Mouse (Mus musculus) embryonic stem cell, embryonic (primary cell): ENCODE results near the gene Cyth2.

Experiments used
- CTCF ChIA-PET, 4 experiments: fragments of 300-600 bp in 2 of 4; fragments of 350-600 bp in 2 of 4; sonication (Branson Sonifier 250); formaldehyde crosslinking; loops; one replicate each; lab custom pipeline; 2022; ENCODE audit warnings: inconsistent platforms in 2 of 4; lab: Charles Lee
- POLR2A ChIA-PET, 4 experiments: fragments of 300-600 bp in 2 of 4; fragments of 350-600 bp in 2 of 4; sonication (Branson Sonifier 250); formaldehyde crosslinking; loops; one replicate each; lab custom pipeline; 2022; ENCODE audit warnings: antibody characterized with exemption in 4 of 4, inconsistent platforms in 1 of 4; lab: Charles Lee

Cyth2 gene

GRCm38 (mm10) chr7:45798931-45799330 is 15.4 kb downstream of the Cyth2 start:
- ChIA-PET POLR2A (interaction anchor here in 3 of 4 experiments (0.6 to 5.9 kb wide), 25 partner anchors 11 to 825 kb away, joined by 3 to 95 read pairs (median 4); partner anchors contain the start of genes Cyth2 (in 2 of the 3), Fam83e (in 1 of the 3), Rpl18 (in 1 of the 3) and Sphk2 (in 1 of the 3)), CTCF (interaction anchor here in 3 of 4 experiments (0.7 to 3.4 kb wide), 4 partner anchors 55 to 116 kb away, joined by 3 to 96 read pairs (median 6); no protein-coding TSS in a partner anchor)

DNA sequence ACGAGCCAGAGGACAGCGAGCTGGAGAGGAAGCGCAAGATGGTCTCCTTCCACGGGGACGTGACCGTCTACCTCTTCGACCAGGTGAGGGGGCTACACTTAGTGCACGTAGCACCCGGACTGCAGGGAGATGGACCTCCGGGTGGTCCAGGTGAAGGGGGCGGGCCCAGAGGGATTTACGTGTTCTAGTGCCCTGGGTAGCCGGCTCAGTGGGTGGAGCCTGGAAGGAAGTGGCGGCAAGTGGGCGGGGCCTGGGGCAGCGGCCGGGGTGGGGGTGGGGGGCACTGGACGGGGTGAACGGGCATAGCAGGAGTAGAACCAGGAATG is 15.9 kb downstream of the Cyth2 start:
- ChIA-PET POLR2A (interaction anchor here in 3 of 4 experiments (0.8 to 5.9 kb wide), 22 partner anchors 9 to 215 kb away, joined by 3 to 95 read pairs (median 4); partner anchors contain the start of genes Cyth2 (in 3 of the 3), Fam83e (in 1 of the 3), Rpl18 (in 1 of the 3) and Sphk2 (in 1 of the 3)), CTCF (interaction anchor here in 2 of 4 experiments (1.2 to 1.9 kb wide), 4 partner anchors 56 to 116 kb away, joined by 3 to 10 read pairs (median 6); no protein-coding TSS in a partner anchor)

GRCm38 (mm10) chr7:45797661-45798510 is 16.5 kb downstream of the Cyth2 start:
- ChIA-PET POLR2A (interaction anchor here in 3 of 4 experiments (0.7 to 5.9 kb wide), 27 partner anchors 9 to 341 kb away, joined by 3 to 95 read pairs (median 4); partner anchors contain the start of genes Cyth2 (in 3 of the 3), Lmtk3 (in 2 of the 3), Fam83e (in 1 of the 3) and Kdelr1 (in 1 of the 3)), CTCF (interaction anchor here in 2 of 4 experiments (0.7 to 1.9 kb wide), 7 partner anchors 11 to 116 kb away, joined by 3 to 10 read pairs (median 5); partner anchors contain the start of gene Cyth2 (in 1 of the 2))

DNA sequence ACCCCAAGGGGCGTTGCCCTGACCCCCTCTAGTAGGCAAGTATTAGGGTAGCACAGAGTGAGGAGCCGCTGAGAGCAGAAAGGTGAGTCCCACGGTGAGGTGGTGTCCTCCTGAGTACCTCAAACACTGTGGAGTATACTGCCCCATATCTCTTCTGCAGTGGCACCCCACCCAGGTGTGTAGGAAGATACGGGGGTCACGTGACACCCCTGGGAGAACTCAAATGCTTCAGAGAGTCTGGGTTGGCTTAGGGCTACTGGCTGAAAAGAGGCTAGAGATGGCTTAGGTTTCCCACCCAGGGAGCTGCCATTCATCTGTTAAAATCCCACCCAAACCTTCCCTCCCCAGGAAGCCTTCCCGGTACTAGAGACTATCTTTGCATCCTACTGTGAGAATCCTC is 17.4 kb downstream of the Cyth2 start:
- POLR2A ChIA-PET = interaction anchor here in 3 of 4 experiments (0.7 to 5.9 kb wide), 16 partner anchors 10 to 89 kb away, joined by 3 to 95 read pairs (median 4); partner anchors contain the start of genes Cyth2 (in 2 of the 3), Lmtk3 (in 2 of the 3), Fam83e (in 1 of the 3) and Kdelr1 (in 1 of the 3)
- CTCF ChIA-PET = interaction anchor here in 2 of 4 experiments (1.1 to 1.9 kb wide), 4 partner anchors 10 to 58 kb away, joined by 3 to 10 read pairs (median 5); partner anchors contain the start of gene Cyth2 (in 1 of the 2)

GRCm38 (mm10) chr7:45794971-45795370 is 19.4 kb downstream of the Cyth2 start:
- POLR2A ChIA-PET = interaction anchor here in 2 of 4 experiments (1.0 to 2.2 kb wide), 7 partner anchors 8 to 102 kb away, joined by 3 to 6 read pairs (median 4); partner anchors contain the start of genes Lmtk3 (in 2 of the 2), Syngr4 (in 1 of the 2) and Tmem143 (in 1 of the 2)
- CTCF ChIA-PET = interaction anchor here in 1 of 4 experiments (1.0 kb wide), 1 partner anchor 56 kb away, joined by 3 read pairs; no protein-coding TSS in a partner anchor

GRCm38 (mm10) chr7:45793969-45794585 is 20.3 kb downstream of the Cyth2 start:
- CTCF ChIA-PET = interaction anchor here in 1 of 4 experiments (0.9 to 1.0 kb wide), 2 partner anchors 52 to 55 kb away, joined by 3 to 4 read pairs; no protein-coding TSS in a partner anchor
- POLR2A ChIA-PET = interaction anchor here in 1 of 4 experiments (0.6 to 2.2 kb wide), 2 partner anchors 11 to 50 kb away, joined by 6 read pairs; partner anchors contain the start of gene Lmtk3

DNA sequence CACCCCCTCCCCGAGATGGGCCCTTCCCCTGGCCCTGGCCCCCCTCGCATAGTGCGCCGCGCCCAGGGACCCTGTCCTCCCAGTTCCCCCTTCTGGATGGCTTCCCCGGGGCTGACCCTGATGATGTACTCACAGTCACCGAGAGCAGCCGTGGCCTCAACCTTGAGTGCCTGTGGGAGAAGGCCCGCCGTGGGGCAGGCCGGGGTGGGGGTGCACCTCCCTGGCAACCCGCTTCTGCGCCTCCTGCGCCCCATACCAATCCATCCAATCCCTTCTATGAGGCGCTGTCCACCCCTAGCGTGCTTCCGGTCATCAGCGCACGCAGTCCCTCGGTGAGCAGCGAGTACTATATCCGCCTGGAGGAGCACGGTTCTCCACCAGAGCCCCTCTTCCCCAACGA is 21.1 kb downstream of the Cyth2 start:
- ChIA-PET POLR2A (interaction anchor here in 3 of 4 experiments (0.5 to 4.3 kb wide), 8 partner anchors 10 to 434 kb away, joined by 3 to 32 read pairs (median 4); partner anchors contain the start of genes Cyth2 (in 1 of the 3), Fam83e (in 1 of the 3), Kdelr1 (in 1 of the 3) and Lmtk3 (in 1 of the 3)), CTCF (interaction anchor here in 3 of 4 experiments (0.6 to 3.6 kb wide), 5 partner anchors 8 to 54 kb away, joined by 3 to 15 read pairs (median 8); no protein-coding TSS in a partner anchor)

DNA sequence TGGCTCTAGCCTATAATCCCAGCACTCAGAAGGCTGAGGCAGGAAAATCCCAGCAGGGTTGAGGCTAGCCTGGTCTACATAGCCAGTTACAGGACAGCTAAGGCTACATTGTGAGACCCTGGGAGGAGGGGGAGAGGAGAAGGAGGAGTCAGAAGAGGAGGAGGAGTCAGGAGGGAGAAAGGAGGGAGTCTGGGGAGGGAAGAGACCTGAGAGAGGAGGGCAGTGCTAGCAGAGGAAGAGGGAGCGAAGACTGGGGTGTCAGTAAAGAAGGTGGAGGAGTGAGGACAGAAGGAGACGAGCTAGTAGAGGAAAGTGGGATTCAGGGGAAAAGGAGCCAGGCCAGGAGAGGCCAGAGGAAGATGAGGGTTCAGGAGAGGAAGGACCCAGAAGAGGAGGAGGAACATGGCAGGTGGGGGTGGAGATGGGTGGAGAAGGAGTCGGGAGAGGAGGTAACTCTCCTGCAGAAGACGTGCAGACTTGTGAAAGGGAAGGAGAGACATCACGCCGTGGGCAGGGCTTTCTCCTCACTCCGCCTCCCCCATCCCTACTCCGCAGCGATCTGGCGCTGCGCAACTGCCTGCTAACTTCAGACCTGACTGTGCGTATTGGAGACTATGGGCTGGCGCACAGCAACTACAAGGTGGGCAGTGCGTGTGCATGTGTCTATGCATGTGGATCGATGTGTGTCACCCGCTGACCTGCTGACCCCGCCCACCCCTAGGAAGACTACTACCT is 22.5 kb downstream of the Cyth2 start:
- CTCF ChIA-PET = interaction anchor here (0.8 to 3.6 kb wide), 8 partner anchors 9 to 81 kb away, joined by 3 to 15 read pairs (median 6); partner anchors contain the start of gene Kdelr1 (in 1 of the 4)

GRCm38 (mm10) chr7:45790721-45791120 is 23.7 kb downstream of the Cyth2 start:
- ChIA-PET POLR2A (interaction anchor here in 3 of 4 experiments (1.1 to 4.3 kb wide), 8 partner anchors 10 to 108 kb away, joined by 3 to 32 read pairs (median 4); partner anchors contain the start of genes Fam83e (in 1 of the 3) and Sphk2 (in 1 of the 3)), CTCF (interaction anchor here in 3 of 4 experiments (0.6 to 3.6 kb wide), 4 partner anchors 11 to 48 kb away, joined by 3 to 15 read pairs (median 6); no protein-coding TSS in a partner anchor)

More for the DNA sequence above, 22.5 kb downstream of the Cyth2 start:
- POLR2A ChIA-PET = interaction anchor here in 3 of 4 experiments (0.6 to 4.3 kb wide), 13 partner anchors 9 to 834 kb away, joined by 3 to 32 read pairs (median 3); partner anchors contain the start of genes Cyth2 (in 1 of the 3), Fam83e (in 1 of the 3), Kdelr1 (in 1 of the 3) and Sphk2 (in 1 of the 3)

DNA sequence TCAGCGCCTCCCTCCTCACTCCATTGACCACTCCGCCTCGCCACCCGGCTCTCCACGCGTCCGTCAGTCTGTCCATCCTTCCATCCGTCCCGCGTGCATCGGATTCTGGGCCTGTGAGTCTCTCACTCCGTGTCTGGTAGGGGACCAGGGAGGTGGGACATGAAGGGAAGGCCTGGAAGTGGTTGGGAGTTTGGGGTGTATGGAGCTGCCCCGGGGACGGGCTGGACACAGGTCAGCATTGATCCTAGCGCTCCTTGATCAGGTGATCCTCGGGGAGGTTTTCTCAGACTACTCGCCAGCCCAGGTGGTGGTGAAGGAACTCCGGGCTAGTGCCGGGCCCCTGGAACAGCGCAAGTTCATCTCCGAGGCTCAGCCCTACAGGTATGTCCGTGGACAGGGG is 26.7 kb downstream of the Cyth2 start:
- ChIA-PET POLR2A (interaction anchor here (0.6 to 2.2 kb wide), 38 partner anchors 8 to 421 kb away, joined by 3 to 18 read pairs (median 4); partner anchors contain the start of genes Sphk2 (in 3 of the 4), Cyth2 (in 2 of the 4), Fam83e (in 2 of the 4) and Ccdc114 (in 1 of the 4)), CTCF (interaction anchor here (0.6 to 4.0 kb wide), 11 partner anchors 10 to 593 kb away, joined by 3 to 46 read pairs (median 4); partner anchors contain the start of gene Kdelr1 (in 1 of the 4))

GRCm38 (mm10) chr7:45786661-45787413 is 27.5 kb downstream of the Cyth2 start:
- CTCF ChIA-PET = interaction anchor here (0.5 to 4.0 kb wide), 13 partner anchors 11 to 1442 kb away, joined by 3 to 46 read pairs (median 3); partner anchors contain the start of genes Ccdc114 (in 1 of the 4) and Kdelr1 (in 1 of the 4)
- POLR2A ChIA-PET = interaction anchor here (0.6 to 2.2 kb wide), 40 partner anchors 8 to 420 kb away, joined by 3 to 18 read pairs (median 4); partner anchors contain the start of genes Sphk2 (in 3 of the 4), Cyth2 (in 2 of the 4), Fam83e (in 2 of the 4) and Ccdc114 (in 1 of the 4)

GRCm38 (mm10) chr7:45786136-45786578 is 28.2 kb downstream of the Cyth2 start:
- POLR2A ChIA-PET = interaction anchor here in 3 of 4 experiments (0.5 to 1.7 kb wide), 14 partner anchors 9 to 110 kb away, joined by 3 to 6 read pairs (median 4); partner anchors contain the start of genes Cyth2 (in 2 of the 3), Kdelr1 (in 1 of the 3), Sphk2 (in 1 of the 3) and Syngr4 (in 1 of the 3)
- CTCF ChIA-PET = interaction anchor here in 2 of 4 experiments (0.8 to 4.0 kb wide), 3 partner anchors 15 to 55 kb away, joined by 3 to 46 read pairs (median 4); no protein-coding TSS in a partner anchor

DNA sequence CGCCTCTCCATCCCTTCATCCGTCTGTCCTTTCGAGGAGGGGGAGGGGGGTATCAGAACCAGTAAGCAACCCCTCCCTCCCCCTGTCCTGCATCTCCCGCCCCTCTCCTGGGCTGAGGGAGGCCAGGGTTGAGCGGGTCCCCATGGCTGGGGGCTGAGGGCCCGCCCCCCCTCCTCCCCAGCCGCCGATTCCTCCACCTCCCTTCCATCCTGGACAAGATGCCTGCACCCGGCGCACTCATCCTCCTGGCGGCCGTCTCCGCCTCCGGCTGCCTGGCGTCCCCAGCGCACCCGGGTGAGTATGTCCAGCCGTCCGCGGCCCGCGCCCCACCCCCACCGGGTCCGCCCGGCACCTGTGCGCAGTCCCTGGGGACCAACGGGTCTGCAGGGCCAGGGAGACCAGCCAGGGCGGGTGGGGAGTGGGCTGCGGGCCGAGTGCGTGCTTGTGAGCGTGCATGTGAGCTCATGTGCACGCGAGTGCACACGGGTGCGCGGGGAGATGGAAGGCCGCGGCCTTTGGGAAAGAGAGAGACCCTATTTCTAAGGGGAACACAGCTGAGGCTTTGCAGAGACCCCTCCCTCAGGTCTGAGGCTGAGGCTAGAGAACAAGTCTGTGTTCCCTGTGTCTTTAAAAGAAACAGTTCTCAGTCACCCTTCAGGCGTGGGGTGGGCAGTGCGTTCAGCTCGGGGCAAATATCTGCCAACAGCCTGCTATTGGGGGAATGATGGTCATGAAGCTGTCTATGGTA is 28.8 kb downstream of the Cyth2 start:
- ChIA-PET POLR2A (interaction anchor here in 3 of 4 experiments (0.6 to 1.7 kb wide), 17 partner anchors 10 to 108 kb away, joined by 3 to 6 read pairs (median 4); partner anchors contain the start of genes Cyth2 (in 2 of the 3), Kdelr1 (in 1 of the 3) and Sphk2 (in 1 of the 3)), CTCF (interaction anchor here in 2 of 4 experiments (0.6 to 4.0 kb wide), 4 partner anchors 16 to 54 kb away, joined by 3 to 46 read pairs (median 4); no protein-coding TSS in a partner anchor)
